Mouse (Mus musculus) gonadal fat pad, adult 2 months (tissue): ENCODE data around the gene Cuedc1. TPM values are rescaled to one million over a fixed set of nuclear protein-coding genes. Genes with fewer than 3 reads are reported as not detected.

Source experiments
- DNase-seq: peaks from one replicate; pipeline ENCODE4 v3.0.0-alpha.2; 2012; ENCODE audit warnings: low read depth
- polyA plus RNA-seq: library from polyadenylated mRNA; depleted of rRNA; stranded (reverse); fragments of >200 nt; gene quantifications from 2 replicates; pipeline ENCODE4 v1.2.3, GENCODE M21; 2012

The Cuedc1 gene
- polyA plus RNA-seq, 1 experiment = 52.3 TPM

DNA sequence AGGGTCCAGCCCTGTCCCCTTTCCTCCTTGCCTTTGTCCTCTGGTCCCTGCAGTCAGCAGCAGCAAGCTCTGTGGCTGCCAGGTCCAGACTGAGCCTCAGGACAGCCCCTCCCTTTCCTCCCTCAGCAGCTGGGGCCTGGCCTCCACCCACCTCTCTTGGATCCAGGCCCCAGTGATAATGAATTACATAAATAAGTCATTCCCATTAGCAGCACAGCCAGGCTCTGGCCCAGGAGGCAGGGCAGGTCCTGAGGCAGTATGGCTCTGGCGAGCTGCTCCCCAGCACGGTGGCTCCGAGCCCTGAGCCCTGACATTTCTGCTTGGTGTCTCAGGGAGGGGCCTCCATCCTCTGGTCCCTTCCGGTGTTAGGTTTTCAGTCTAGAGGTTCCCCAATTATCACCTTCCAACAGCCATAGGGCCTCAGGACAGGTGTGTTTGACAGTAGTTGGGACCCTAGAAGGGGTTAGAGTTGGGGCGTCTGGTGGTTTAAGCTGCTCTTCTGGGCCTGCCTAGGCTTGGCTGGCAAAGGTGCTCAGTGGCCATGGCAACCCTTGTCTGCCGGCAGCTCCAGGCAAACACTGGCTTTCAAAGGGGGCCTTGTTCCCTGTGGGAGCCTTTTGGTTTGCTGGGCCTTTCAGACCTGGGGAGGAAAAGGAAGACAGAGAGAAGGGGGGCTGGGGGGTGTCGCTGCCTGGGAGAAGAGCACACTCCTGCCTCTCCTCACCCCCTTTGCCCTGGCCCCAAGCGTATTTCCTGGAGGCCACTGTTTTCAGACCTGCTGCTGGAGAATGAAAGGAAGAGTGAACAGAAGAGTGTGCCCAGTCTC, 21.2 kb downstream of the Cuedc1 start:
- DNase-seq = no peak

- DNase-seq = no peak
These were observed 24.7 kb downstream of the Cuedc1 start for GRCm38 (mm10) chr11:88122545-88122944.

GRCm38 (mm10) chr11:88123021-88123420, 25.2 kb downstream of the Cuedc1 start:
- no peak for DNase-seq

DNA sequence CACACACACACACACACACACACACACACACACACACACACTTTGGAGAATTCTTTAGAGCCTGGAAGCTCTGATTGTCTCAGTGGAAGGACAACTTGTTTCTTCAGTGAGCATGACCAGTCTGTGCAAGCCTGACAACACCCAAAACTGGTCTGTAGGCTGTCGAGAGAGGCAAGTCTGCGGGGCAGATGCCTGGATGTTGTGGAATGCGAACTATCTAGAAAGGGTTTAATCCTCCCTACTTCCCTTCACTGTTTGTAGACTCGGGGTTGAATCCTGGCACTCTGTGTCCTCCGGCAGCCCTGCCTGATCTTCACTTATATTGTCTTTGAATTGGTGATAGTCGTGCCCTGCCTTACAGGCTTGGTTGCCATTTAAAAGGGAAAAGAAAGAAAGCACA, 25.9 kb downstream of the Cuedc1 start:
- no peak for DNase-seq

GRCm38 (mm10) chr11:88125483-88125882, 27.6 kb downstream of the Cuedc1 start:
- DNase-seq = no peak

DNA sequence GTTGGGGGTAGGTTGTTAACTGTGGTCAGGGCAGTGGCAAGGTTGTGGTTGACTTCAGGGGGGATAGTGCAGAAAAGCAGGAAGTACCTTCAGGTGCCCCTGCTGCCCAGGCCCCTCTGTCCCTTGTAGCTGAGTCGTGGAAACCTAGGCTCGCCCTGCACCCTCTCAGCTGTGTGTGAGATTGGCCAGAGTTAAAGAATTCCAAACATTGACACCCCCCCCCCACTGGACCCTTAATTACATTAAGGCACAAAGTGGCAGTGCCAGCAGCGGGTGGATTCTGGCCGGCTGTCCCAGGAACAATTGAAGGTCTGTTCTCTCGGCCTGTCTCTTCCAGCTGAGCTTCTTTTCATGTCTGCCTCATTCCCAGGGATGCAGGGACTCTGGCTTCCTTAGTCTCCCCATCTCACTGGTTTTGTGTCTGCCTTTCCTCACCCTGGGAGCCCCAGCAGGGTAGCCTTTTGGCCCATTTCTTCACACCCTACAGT, 28.5 kb downstream of the Cuedc1 start:
- no peak for DNase-seq

DNA sequence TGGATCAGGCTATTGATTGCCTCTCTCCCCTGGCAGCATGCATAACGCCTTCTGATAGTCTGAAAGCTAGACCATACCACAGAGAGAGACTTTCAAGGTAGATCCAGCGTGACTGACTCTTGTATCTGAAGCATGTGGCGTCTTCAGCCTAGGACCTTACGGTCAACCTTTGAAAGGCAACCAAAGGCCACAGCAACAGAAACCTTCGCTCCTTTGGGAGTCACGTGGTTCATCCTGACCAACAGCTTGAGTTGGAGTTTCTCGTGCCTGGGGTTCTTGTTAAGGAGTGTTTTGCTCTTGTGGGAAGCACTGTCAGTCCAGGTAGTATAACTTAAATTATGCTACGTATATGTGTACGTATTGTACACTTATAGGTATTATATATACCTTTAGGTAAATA, 30.6 kb downstream of the Cuedc1 start:
- no peak for DNase-seq

GRCm38 (mm10) chr11:88129281-88129680, 31.4 kb downstream of the Cuedc1 start:
- no peak for DNase-seq

GRCm38 (mm10) chr11:88129935-88130334, 32.1 kb downstream of the Cuedc1 start:
- no peak for DNase-seq

- no peak for DNase-seq
These were observed 34.0 kb downstream of the Cuedc1 start for GRCm38 (mm10) chr11:88131847-88132246.

DNA sequence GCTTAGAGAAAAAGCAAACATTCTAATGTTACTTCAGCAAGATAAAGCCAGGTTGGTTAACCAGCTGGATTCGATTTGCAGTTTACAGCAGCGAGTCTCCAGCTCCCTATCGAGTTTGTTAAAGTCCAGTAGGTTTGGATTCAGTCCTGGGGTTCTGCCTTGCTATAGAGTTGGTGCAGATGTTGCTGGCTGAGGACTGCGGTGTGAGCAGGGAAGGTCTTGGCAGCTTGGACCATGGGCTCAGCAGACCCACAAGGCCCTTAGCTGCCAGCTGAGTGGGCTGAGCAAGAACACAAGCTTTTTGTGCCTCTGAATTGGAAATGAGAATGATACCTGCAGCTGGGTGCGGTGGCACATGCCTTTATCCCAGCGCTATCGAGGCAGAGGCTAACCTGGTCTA, 37.4 kb downstream of the Cuedc1 start:
- DNase-seq = no peak

DNA sequence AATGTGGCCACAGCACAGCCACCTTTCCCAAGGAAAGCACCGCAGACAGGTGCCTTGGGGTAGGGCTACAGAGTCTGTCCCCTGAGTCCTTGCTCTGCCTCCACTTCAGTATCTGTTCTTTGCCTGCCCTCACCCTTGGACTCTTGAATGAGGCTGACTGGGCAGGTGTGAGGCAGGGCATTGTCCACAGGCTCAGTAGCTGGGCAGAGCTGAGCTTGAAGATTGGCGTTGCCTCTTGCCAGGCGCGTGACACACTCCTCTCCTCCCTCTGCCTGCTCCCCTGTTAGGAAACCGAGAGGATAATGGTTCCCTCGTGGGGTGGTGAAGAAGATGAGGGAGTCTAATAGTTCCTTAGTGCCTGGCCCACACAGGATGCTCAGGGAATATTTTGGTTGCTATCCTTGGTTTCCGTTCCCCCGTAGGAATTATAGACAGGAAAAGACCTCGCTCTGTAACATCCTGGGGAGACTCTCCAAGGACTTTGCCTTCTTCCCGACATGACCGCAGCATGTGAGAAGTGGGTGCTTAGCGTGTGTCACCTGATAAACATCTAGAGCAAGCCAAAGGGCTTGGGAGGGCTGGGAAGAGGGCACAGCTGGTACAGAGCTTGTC, 40.1 kb downstream of the Cuedc1 start:
- DNase-seq = no peak

GRCm38 (mm10) chr11:88139256-88139861, 41.5 kb downstream of the Cuedc1 start:
- DNase-seq = no peak

- no peak for DNase-seq
These were observed 42.5 kb downstream of the Cuedc1 start for GRCm38 (mm10) chr11:88140066-88141060.

DNA sequence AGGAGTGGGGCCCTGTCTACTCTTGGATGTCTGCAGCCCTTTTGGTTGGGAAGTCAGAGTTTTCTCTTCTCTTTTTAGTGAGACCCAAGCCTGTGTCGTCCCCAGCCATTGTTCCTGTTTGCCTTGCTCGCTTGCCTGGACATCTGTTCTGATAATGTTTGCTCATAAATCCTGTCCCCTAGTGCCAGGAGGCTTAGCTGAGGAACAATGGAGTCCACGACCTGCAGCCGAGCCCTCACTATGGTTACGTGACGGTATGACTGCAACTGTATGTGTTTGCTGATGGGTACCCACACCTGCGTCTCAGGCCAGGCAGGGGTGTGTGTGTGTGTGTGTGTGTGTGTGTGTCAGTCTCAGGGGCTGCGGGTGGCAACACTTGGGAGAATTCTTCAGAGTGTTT, 44.5 kb downstream of the Cuedc1 start:
- DNase-seq = no peak

GRCm38 (mm10) chr11:88144100-88144499, 46.2 kb downstream of the Cuedc1 start:
- no peak for DNase-seq

DNA sequence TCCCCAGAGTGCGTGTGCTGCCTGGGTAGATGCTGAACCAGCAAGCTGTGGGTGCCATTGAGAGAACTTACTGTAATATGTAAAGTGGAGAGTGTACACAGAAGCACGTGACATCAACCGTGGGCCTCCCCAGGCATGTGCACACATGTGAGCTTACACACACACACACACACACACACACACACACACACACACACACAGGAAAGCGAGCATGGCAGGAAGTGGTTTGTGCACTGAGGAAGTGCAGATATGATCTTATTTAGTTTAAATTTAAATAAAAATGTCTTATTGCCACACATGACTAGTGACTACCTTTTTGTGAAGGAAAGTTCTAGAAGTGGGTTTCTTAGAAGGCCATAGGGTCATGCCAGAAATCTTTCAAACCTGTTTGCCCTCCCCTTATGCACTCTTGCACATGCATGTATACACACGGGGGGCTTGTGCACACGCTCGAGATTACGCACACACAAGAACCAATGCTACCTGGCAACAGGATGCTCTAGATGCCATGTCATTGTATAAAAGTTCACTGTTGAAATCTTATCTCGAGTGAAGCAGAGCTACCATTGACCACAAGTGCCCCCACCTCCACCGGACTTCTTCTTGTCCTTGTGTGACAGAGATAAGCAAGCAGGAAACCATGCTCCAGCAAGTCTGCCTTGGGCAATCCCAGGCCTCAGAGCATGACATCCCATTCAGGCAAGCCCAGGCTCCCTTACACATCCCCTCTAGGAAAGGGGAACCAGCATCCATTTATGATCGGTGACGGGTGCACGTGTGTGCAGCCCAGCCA, 47.6 kb downstream of the Cuedc1 start:
- no peak for DNase-seq

- no peak for DNase-seq
These were observed 48.6 kb downstream of the Cuedc1 start for GRCm38 (mm10) chr11:88146264-88147060.

DNA sequence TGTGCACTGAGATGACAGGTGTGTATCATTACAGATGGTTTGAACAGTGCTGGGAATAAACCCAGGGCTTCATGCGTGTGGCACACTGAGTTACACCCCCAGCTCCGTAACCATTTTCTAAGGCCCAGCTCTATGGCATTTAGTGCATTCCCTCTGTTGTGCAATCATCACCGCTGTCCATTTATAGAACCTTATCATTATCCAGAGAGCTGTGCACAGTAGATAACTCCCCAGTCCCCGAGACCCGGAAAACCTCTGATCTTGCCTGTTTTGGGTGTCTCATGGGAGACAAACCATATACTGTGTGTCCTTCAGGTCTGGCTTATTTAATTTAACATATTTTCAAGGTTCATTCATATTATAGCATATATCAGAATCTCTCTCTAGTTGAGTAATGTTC, 49.5 kb downstream of the Cuedc1 start:
- no peak for DNase-seq
